In genomic region chr4:13565921-13566493, GRCm38 (mm10) we compare ENCODE assay signal across 8 mouse cellular contexts.
A peak's percentile ranks its signal among the peaks of the same experiment; 100 is the strongest.
DNase-seq lines count a peak whose midpoint lies in the region; ATAC-seq lines count a peak whose summit lies in the region.

No protein-coding gene starts in this region.

- 6% methylated on average over 14 of the region's 14 CpGs for WGBS in embryonic facial prominence, embryonic 15.5 days
- WGBS in stomach, embryonic 14.5 days: 9% methylated on average over 14 of the region's 14 CpGs

- H3K9me3 ChIP-seq in embryonic facial prominence, embryonic 15.5 days (replicated peaks): no peaks in the 10 kb centered on the region
- H3K9me3 ChIP-seq in stomach, embryonic 14.5 days (ENCODE audit: control insufficient read depth, low read depth, low read length): no peaks in the 10 kb centered on the region

- H3K4me2 ChIP-seq in embryonic facial prominence, embryonic 15.5 days (replicated peaks): peak overlapping the region; percentile 33
- H3K4me2 ChIP-seq in stomach, embryonic 14.5 days (replicated peaks; ENCODE audit: low read depth, low read length): peak overlapping the region; percentile 19; the same call in 1 of the 2 replicates

- H3K27ac ChIP-seq in embryonic facial prominence, embryonic 15.5 days (replicated peaks): no peak overlapping the region
- no peak overlapping the region for H3K27ac ChIP-seq in stomach, embryonic 14.5 days (ENCODE audit: low read length)

- no peaks in the 10 kb centered on the region for H3K4me1 ChIP-seq in embryonic facial prominence, embryonic 15.5 days
- no peaks in the 10 kb centered on the region for H3K4me1 ChIP-seq in stomach, embryonic 14.5 days (ENCODE audit: control insufficient read depth, insufficient read depth, low read length)

- H3K4me3 ChIP-seq in embryonic facial prominence, embryonic 15.5 days (replicated peaks): peak overlapping the region; percentile 10
- no peak overlapping the region for H3K4me3 ChIP-seq in stomach, embryonic 14.5 days (ENCODE audit: low read depth, low read length)

- no peak for ATAC-seq in embryonic facial prominence, embryonic 15.5 days (ENCODE audit: insufficient number of reproducible peaks, low FRiP score, low TSS enrichment, low read depth)
- ATAC-seq in stomach, embryonic 14.5 days (ENCODE audit: insufficient number of reproducible peaks, insufficient read depth, low FRiP score, low read depth): no peak
- ATAC-seq in inflammation-experienced regulatory T-cells, adult 6 months: no peak

- intact Hi-C loops in left cerebral cortex, postnatal 25 days (cut with DNase I): no loop called here
- intact Hi-C loops in left cerebral cortex, postnatal 4 days (cut with DNase I): no loop called here

- H3K27me3 ChIP-seq in embryonic facial prominence, embryonic 15.5 days: peaks cover 14% of the 10 kb centered on the region
- no peaks in the 10 kb centered on the region for H3K27me3 ChIP-seq in stomach, embryonic 14.5 days (ENCODE audit: control insufficient read depth, insufficient read depth, low read length)

- no peak overlapping the region for H3K9ac ChIP-seq in embryonic facial prominence, embryonic 15.5 days
- H3K9ac ChIP-seq in stomach, embryonic 14.5 days (replicated peaks; ENCODE audit: low read depth, low read length): no peak overlapping the region

- no peaks in the 10 kb centered on the region for H3K36me3 ChIP-seq in embryonic facial prominence, embryonic 15.5 days
- H3K36me3 ChIP-seq in stomach, embryonic 14.5 days (ENCODE audit: control insufficient read depth, insufficient read depth, low read length): no peaks in the 10 kb centered on the region

- DNase-seq in left cerebral cortex, postnatal 25 days (ENCODE audit: low spot score in 2 of 2): peak; percentile 9 to 17
- DNase-seq in left cerebral cortex, postnatal 4 days: no peak
- DNase-seq in layer of hippocampus, postnatal 36 days: peak; percentile 31 to 52
- DNase-seq in urinary bladder, postnatal 14 days (ENCODE audit: low spot score): no peak
- DNase-seq in lung, postnatal 14 days: no peak

Comparison
In these comparisons a context has a peak if more than half of its experiments do, and no peak if none do; other contexts are left out.
1. DNase-seq: peak in left cerebral cortex, postnatal 25 days (2 of 2) and layer of hippocampus, postnatal 36 days (2 of 2); none in left cerebral cortex, postnatal 4 days (single experiment), urinary bladder, postnatal 14 days (single experiment) and lung, postnatal 14 days (single experiment).